Mouse (Mus musculus): Measurements from ENCODE around the gene Casp3. TPM values are rescaled to one million over a fixed set of nuclear protein-coding genes. Genes with fewer than 3 reads are reported as not detected.

Gene Casp3
- 10 to 100 TPM; 57.2 to 59.8 TPM for total RNA-seq (2023)

GRCm38 (mm10) chr8:46616879-46617689 lies at the start of gene Casp3, which contains the start of gene Primpol:
Gene Casp3 (plus strand): TSS chr8:46617291.
Gene Primpol (minus strand): TSS chr8:46617212.

Other genes starting within 250 kb of the Casp3 start
- 100 to 1,000 TPM; 219 to 244 TPM for gene Acsl1, start 146.3 kb upstream of the Casp3 start, total RNA-seq (2023)
- gene Cenpu, start 65.3 kb upstream of the Casp3 start, total RNA-seq (2023), result 10 to 100 TPM; 19.7 to 23.7 TPM
- gene Primpol, start 79 bp upstream of the Casp3 start, total RNA-seq (2023), result 10 to 100 TPM; 19.3 to 23.1 TPM
- gene Irf2, start 122.4 kb downstream of the Casp3 start, total RNA-seq (2023), result 100 to 1,000 TPM; 173 to 184 TPM

Measured in neutrophil, adult 59 days (primary cell).